Mouse (Mus musculus): Measurements from ENCODE around the gene Palm. TPM values are rescaled to one million over a fixed set of nuclear protein-coding genes. Genes with fewer than 3 reads are reported as not detected.
A peak's percentile ranks its signal among the peaks of the same experiment; 100 is the strongest.
"Not testable (repeated sequence)": the region's sequence is repeated elsewhere in the genome, so short reads cannot be mapped to it uniquely, and the experiment has no call there.

Gene Palm
- polyA plus RNA-seq, 1 experiment from 2014 or later: 132 TPM

GRCm38 (mm10) chr10:79756660-79757059 is 36.7 kb upstream of the Palm start:
- Histone ChIP-seq H3K9me3 (ENCODE audit: control insufficient read depth, low read length) (no peaks in the 10 kb centered on the region), H3K4me3 (ENCODE audit: low read depth, low read length) (no peak overlapping the region), H3K27ac (ENCODE audit: low read depth, low read length) (no peak overlapping the region), H3K27me3 (ENCODE audit: control insufficient read depth, insufficient read depth, low read length) (no peaks in the 10 kb centered on the region), H3K4me2 (replicated peaks; ENCODE audit: low read depth, low read length) (no peak overlapping the region), H3K36me3 (ENCODE audit: control insufficient read depth, insufficient read depth, low read length) (peaks cover 15% of the 10 kb centered on the region), H3K4me1 (replicated peaks; ENCODE audit: control insufficient read depth, insufficient read depth, low read length) (0 out of 2 replicates have a peak, but pooled peaks cover 2% of the 10 kb centered on the region), H3K9ac (ENCODE audit: low read depth, low read length) (no peak overlapping the region)
- DNase-seq (ENCODE audit: low spot score) (no peak), ATAC-seq (ENCODE audit: low FRiP score) (no peak)
- 90% methylated on average over 24 of the region's 24 CpGs for WGBS

GRCm38 (mm10) chr10:79759675-79760074 is 33.7 kb upstream of the Palm start:
- H3K36me3 ChIP-seq (ENCODE audit: control insufficient read depth, insufficient read depth, low read length): peaks cover 15% of the 10 kb centered on the region
- H3K4me3 ChIP-seq (ENCODE audit: low read depth, low read length); H3K9ac ChIP-seq (ENCODE audit: low read depth, low read length); H3K9me3 ChIP-seq (ENCODE audit: control insufficient read depth, low read length); H3K4me2 ChIP-seq (replicated peaks; ENCODE audit: low read depth, low read length); H3K27me3 ChIP-seq (ENCODE audit: control insufficient read depth, insufficient read depth, low read length); H3K27ac ChIP-seq (ENCODE audit: low read depth, low read length); DNase-seq (ENCODE audit: low spot score); H3K4me1 ChIP-seq (replicated peaks; ENCODE audit: control insufficient read depth, insufficient read depth, low read length); ATAC-seq (ENCODE audit: low FRiP score): not testable (repeated sequence)
- WGBS: 100% methylated on average over 1 of the region's 1 CpGs

- Histone ChIP-seq H3K9me3 (ENCODE audit: control insufficient read depth, low read length) (no peaks in the 10 kb centered on the region), H3K27me3 (ENCODE audit: control insufficient read depth, insufficient read depth, low read length) (no peaks in the 10 kb centered on the region), H3K4me2 (replicated peaks; ENCODE audit: low read depth, low read length) (no peak overlapping the region), H3K27ac (ENCODE audit: low read depth, low read length) (no peak overlapping the region), H3K4me3 (ENCODE audit: low read depth, low read length) (no peak overlapping the region), H3K36me3 (ENCODE audit: control insufficient read depth, insufficient read depth, low read length) (peaks cover 15% of the 10 kb centered on the region), H3K4me1 (replicated peaks; ENCODE audit: control insufficient read depth, insufficient read depth, low read length) (peaks cover 5% of the 10 kb centered on the region), H3K9ac (ENCODE audit: low read depth, low read length) (no peak overlapping the region)
- no peak for DNase-seq (ENCODE audit: low spot score)
- no peak for ATAC-seq (ENCODE audit: low FRiP score)
- 96% methylated on average over 11 of the region's 11 CpGs for WGBS
Observed at GRCm38 (mm10) chr10:79760603-79761143, 32.7 kb upstream of the Palm start.

- H3K27me3 ChIP-seq (ENCODE audit: control insufficient read depth, insufficient read depth, low read length): no peaks in the 10 kb centered on the region
- H3K36me3 ChIP-seq (ENCODE audit: control insufficient read depth, insufficient read depth, low read length): peaks cover 15% of the 10 kb centered on the region
- H3K4me2 ChIP-seq (replicated peaks; ENCODE audit: low read depth, low read length): no peak overlapping the region
- no peak overlapping the region for H3K9ac ChIP-seq (ENCODE audit: low read depth, low read length)
- peaks cover 9% of the 10 kb centered on the region for H3K4me1 ChIP-seq (replicated peaks; ENCODE audit: control insufficient read depth, insufficient read depth, low read length)
- no peak for ATAC-seq (ENCODE audit: low FRiP score)
- H3K9me3 ChIP-seq (ENCODE audit: control insufficient read depth, low read length): no peaks in the 10 kb centered on the region
- 88% methylated on average over 3 of the region's 3 CpGs for WGBS
- no peak overlapping the region for H3K27ac ChIP-seq (ENCODE audit: low read depth, low read length)
- no peak for DNase-seq (ENCODE audit: low spot score)
- no peak overlapping the region for H3K4me3 ChIP-seq (ENCODE audit: low read depth, low read length)
Observed at GRCm38 (mm10) chr10:79762875-79763274, 30.5 kb upstream of the Palm start.

- Histone ChIP-seq H3K9ac (ENCODE audit: low read depth, low read length) (no peak overlapping the region), H3K4me1 (replicated peaks; ENCODE audit: control insufficient read depth, insufficient read depth, low read length) (peaks cover 12% of the 10 kb centered on the region), H3K27me3 (ENCODE audit: control insufficient read depth, insufficient read depth, low read length) (no peaks in the 10 kb centered on the region), H3K27ac (ENCODE audit: low read depth, low read length) (no peak overlapping the region), H3K9me3 (ENCODE audit: control insufficient read depth, low read length) (no peaks in the 10 kb centered on the region), H3K4me3 (ENCODE audit: low read depth, low read length) (no peak overlapping the region), H3K4me2 (replicated peaks; ENCODE audit: low read depth, low read length) (no peak overlapping the region), H3K36me3 (ENCODE audit: control insufficient read depth, insufficient read depth, low read length) (peaks cover 10% of the 10 kb centered on the region; the same call in 1 of the 2 replicates)
- DNase-seq (ENCODE audit: low spot score) (no peak), ATAC-seq (ENCODE audit: low FRiP score) (no peak)
- WGBS: 89% methylated on average over 7 of the region's 7 CpGs
Observed at GRCm38 (mm10) chr10:79764234-79764633, 29.1 kb upstream of the Palm start.

- H3K4me1 ChIP-seq (replicated peaks; ENCODE audit: control insufficient read depth, insufficient read depth, low read length): peaks cover 12% of the 10 kb centered on the region
Observed at GRCm38 (mm10) chr10:79765228-79765745, 28.1 kb upstream of the Palm start.

GRCm38 (mm10) chr10:79766001-79766507 is 27.3 kb upstream of the Palm start:
- ATAC-seq (ENCODE audit: low FRiP score) (no peak; the same call in 1 of the 2 replicates), DNase-seq (ENCODE audit: low spot score) (peak; percentile 7)
- Histone ChIP-seq H3K27me3 (ENCODE audit: control insufficient read depth, insufficient read depth, low read length) (no peaks in the 10 kb centered on the region), H3K9ac (ENCODE audit: low read depth, low read length) (peak overlapping the region; percentile 96), H3K4me3 (ENCODE audit: low read depth, low read length) (peak overlapping the region; percentile 91), H3K36me3 (ENCODE audit: control insufficient read depth, insufficient read depth, low read length) (0 out of 2 replicates have a peak, but pooled peaks cover 4% of the 10 kb centered on the region), H3K27ac (ENCODE audit: low read depth, low read length) (peak overlapping the region; percentile 92), H3K9me3 (ENCODE audit: control insufficient read depth, low read length) (no peaks in the 10 kb centered on the region), H3K4me1 (replicated peaks; ENCODE audit: control insufficient read depth, insufficient read depth, low read length) (peaks cover 12% of the 10 kb centered on the region), H3K4me2 (replicated peaks; ENCODE audit: low read depth, low read length) (peak overlapping the region; percentile 75)
- 9% methylated on average over 16 of the region's 16 CpGs for WGBS

More at GRCm38 (mm10) chr10:79765228-79765745, 28.1 kb upstream of the Palm start:
- Histone ChIP-seq H3K4me3 (ENCODE audit: low read depth, low read length) (peak overlapping the region; percentile 91; the same call in 1 of the 2 replicates), H3K36me3 (ENCODE audit: control insufficient read depth, insufficient read depth, low read length) (peaks cover 10% of the 10 kb centered on the region; the same call in 1 of the 2 replicates), H3K9me3 (ENCODE audit: control insufficient read depth, low read length) (no peaks in the 10 kb centered on the region), H3K9ac (ENCODE audit: low read depth, low read length) (peak overlapping the region; percentile 96; the same call in 1 of the 2 replicates), H3K27me3 (ENCODE audit: control insufficient read depth, insufficient read depth, low read length) (no peaks in the 10 kb centered on the region), H3K4me2 (replicated peaks; ENCODE audit: low read depth, low read length) (peak overlapping the region; percentile 75), H3K27ac (ENCODE audit: low read depth, low read length) (no peak overlapping the region)
- DNase-seq (ENCODE audit: low spot score) (no peak), ATAC-seq (ENCODE audit: low FRiP score) (no peak)
- 60% methylated on average over 2 of the region's 2 CpGs for WGBS

GRCm38 (mm10) chr10:79766508-79767325 is 26.7 kb upstream of the Palm start, which contains the start of gene Rnf126:
Gene Rnf126 (minus strand): TSS chr10:79766952.
- H3K9me3 ChIP-seq (ENCODE audit: control insufficient read depth, low read length): no peaks in the 10 kb centered on the region
- H3K9ac ChIP-seq (ENCODE audit: low read depth, low read length): peak within 1 kb of the TSS; percentile 96
- H3K27ac ChIP-seq (ENCODE audit: low read depth, low read length): peak within 1 kb of the TSS; percentile 92
- no peaks in the 10 kb centered on the region for H3K36me3 ChIP-seq (ENCODE audit: control insufficient read depth, insufficient read depth, low read length)
- ATAC-seq (ENCODE audit: low FRiP score) (peak; percentile 94), DNase-seq (ENCODE audit: low spot score) (peak; percentile 100)
- under 1% methylated on average over 91 of the region's 101 CpGs for WGBS
- H3K4me1 ChIP-seq (replicated peaks; ENCODE audit: control insufficient read depth, insufficient read depth, low read length): peaks cover 12% of the 10 kb centered on the region
- H3K4me3 ChIP-seq (ENCODE audit: low read depth, low read length): peak within 1 kb of the TSS; percentile 91
- no peaks in the 10 kb centered on the region for H3K27me3 ChIP-seq (ENCODE audit: control insufficient read depth, insufficient read depth, low read length)
- H3K4me2 ChIP-seq (replicated peaks; ENCODE audit: low read depth, low read length): peak within 1 kb of the TSS; percentile 75
